Mouse (Mus musculus): ENCODE data around the gene Sik1.
A peak's percentile ranks its signal among the peaks of the same experiment; 100 is the strongest.

DNA sequence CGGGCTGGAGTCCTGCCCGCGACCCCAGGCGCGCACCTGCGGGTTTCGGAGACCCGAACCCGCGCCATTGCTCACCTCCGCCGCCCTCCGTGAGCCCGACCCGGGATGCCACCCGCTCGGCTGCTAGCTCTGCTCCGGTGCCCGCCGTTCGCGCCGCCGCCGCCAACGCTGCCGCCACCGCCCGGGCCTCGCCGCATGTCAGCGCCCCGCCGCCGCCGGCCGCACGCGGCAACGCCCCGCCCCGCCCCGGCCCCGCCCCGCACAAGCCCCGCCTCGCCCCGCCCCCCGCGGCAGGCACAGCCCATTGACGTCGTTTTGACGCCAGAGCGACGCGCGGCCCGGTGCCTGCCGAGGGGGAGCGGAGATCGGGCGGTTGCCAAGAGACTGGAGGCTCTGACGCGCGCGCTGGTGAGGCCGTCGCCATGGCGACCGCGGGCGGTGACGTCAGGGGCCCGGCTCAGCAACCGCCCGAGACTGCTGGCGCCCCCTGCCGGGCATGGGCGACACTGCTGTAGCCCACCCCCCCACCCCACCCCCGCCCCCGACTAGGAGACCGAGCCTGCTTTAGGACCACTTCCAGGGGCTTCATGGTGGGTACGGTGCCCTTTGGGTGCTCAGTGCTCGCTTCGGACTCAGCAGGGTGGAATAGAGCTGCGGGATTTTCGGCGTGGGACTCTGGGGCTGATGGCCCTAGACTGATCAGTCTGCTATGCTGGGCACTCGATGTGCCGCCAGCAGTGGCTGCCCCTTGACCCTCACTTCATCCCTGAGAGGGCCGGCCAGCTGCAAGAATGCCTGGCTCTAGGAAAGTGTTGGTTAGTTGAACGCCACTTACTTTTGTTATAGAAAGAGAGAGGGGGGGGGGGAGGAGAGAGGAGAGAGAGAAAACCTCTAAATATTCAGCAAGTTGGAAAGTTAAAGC is at the start of gene Sik1:
- TF ChIP-seq CTCF (conservative IDR thresholded peaks at IDR 0.05 in 1 of 2, IDR thresholded peaks at IDR 0.05 in 1 of 2; ENCODE audit: low read depth in 2 of 2, low read length in 2 of 2) (peak in 1 of 2 experiments; percentile 55; a peak in 2 of 4 replicates), NRF1 (IDR thresholded peaks at IDR 0.05; ENCODE audit: low read depth, low read length) (no peak; the same call in 1 of the 2 replicates), E2F4 (IDR thresholded peaks at IDR 0.05; ENCODE audit: insufficient replicate concordance, low read depth, low read length) (no peak), ZKSCAN1 (IDR thresholded peaks at IDR 0.05; ENCODE audit: borderline replicate concordance, low read depth, low read length) (no peak), HCFC1 (IDR thresholded peaks at IDR 0.05; ENCODE audit: low read depth, low read length) (peak; percentile 45), RCOR1 (conservative IDR thresholded peaks at IDR 0.05; ENCODE audit: low read depth, low read length) (no peak), MAX (IDR thresholded peaks at IDR 0.05; ENCODE audit: low read length) (0 out of 2 replicates have a peak, but pooled peaks have one; percentile 29), ZC3H11A (IDR thresholded peaks at IDR 0.05; ENCODE audit: low read depth, low read length) (no peak), CHD2 (IDR thresholded peaks at IDR 0.05; ENCODE audit: low read length) (no peak), EP300 (IDR thresholded peaks at IDR 0.05; ENCODE audit: low read length) (no peak), TCF12 (IDR thresholded peaks at IDR 0.05; ENCODE audit: low read depth, low read length) (0 out of 2 replicates have a peak, but pooled peaks have one; percentile 57), POLR2A (IDR thresholded peaks at IDR 0.05; ENCODE audit: low read depth, low read length) (peak; percentile 44; the same call in 1 of the 2 replicates), ZNF384 (IDR thresholded peaks at IDR 0.05; ENCODE audit: low read depth, low read length) (no peak), MAZ (IDR thresholded peaks at IDR 0.05; ENCODE audit: low read depth, low read length) (peak; percentile 58; the same call in 1 of the 2 replicates)

Measured in CH12.LX (cell line).